Mouse (Mus musculus) inflammation-experienced regulatory T-cells, adult 6 months (primary cell): ENCODE data around the gene Ddb1. TPM values are rescaled to one million over a fixed set of nuclear protein-coding genes. Genes with fewer than 3 reads are reported as not detected.
"Not testable (repeated sequence)": the region's sequence is repeated elsewhere in the genome, so short reads cannot be mapped to it uniquely, and the experiment has no call there.

Source experiments
- ATAC-seq: one replicate; pipeline ENCODE4 v1.8.0; 2017
- polyA plus RNA-seq, 3 experiments: library from polyadenylated mRNA; unstranded; fragments of 100-300 nt; shearing (Covaris generic); gene quantifications; one replicate each; pipeline ENCODE4 v1.2.1; 2017

The Ddb1 gene
- 100 to 1,000 TPM in 2 of 3 experiments, 10 to 100 TPM in 1; 94.0 to 107 (median 105) TPM for polyA plus RNA-seq

DNA sequence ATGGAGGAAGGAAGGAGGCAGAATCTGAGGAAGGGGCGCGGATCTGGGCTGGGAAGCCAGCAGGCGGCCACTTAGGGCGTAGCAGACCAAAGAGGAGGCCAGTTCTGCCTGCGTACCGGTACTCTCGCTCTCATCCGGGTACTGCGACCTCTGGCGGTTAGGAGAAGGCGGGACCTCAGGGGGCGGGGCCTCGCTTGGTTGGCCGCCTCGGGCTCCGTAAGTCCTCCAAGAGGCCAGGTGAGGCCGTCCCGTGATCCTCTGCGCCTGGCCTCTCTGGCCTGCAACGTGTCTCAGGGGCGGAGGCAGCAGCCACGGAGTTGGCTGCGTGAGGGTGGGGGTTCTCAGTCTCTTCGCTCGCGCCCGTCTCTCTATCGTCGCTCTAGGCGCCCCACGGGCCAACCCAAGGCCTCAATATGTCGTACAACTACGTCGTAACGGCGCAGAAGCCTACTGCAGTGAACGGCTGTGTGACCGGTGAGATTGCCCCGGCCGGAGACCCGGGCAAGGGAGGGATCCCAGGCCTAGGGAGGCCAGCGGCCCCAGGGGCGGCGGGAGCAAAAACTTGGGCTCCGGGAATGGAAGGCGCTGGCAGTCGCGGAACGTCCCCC, at the start of gene Ddb1, which contains the start of gene Tkfc:
Gene Ddb1, plus strand, starts transcription at position 35 of the 608 bp plus-strand sequence.
Gene Tkfc, minus strand, starts transcription at position 362 of the 608 bp plus-strand sequence.
- peak; percentile 91 for ATAC-seq

- peak; percentile 99 for ATAC-seq
These were observed 49.3 kb upstream of the Ddb1 start, which contains the start of gene Tmem216 for GRCm38 (mm10) chr19:10555624-10556510. Gene Tmem216 (minus strand): TSS chr19:10556238.

- ATAC-seq: no peak
These were observed 48.1 kb upstream of the Ddb1 start for GRCm38 (mm10) chr19:10557001-10557400.

- no peak for ATAC-seq
These were observed 47.7 kb upstream of the Ddb1 start for GRCm38 (mm10) chr19:10557430-10557829.

DNA sequence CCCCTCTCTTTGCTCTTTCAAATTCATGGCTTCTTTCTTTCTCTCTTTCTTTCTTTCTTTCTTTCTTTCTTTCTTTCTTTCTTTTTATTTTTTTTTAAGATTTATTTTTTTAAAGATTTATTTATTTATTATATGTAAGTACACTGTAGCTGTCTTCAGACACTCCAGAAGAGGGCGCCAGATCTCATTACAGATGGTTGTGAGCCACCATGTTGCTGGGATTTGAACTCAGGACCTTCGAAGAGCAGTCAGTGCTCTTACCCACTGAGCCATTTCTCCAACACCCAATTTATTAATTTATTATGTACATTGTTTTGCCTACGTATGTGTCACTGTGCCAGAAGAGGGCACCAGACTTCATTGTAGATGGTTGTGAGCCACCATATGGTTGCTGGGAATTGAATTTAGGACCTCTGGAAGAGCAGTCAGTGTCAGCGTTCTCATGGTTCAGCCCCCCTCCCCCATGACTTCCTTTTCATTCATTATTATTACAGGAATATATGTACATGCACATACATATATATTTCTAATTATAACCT, 47.2 kb upstream of the Ddb1 start:
- not testable (repeated sequence) for ATAC-seq

DNA sequence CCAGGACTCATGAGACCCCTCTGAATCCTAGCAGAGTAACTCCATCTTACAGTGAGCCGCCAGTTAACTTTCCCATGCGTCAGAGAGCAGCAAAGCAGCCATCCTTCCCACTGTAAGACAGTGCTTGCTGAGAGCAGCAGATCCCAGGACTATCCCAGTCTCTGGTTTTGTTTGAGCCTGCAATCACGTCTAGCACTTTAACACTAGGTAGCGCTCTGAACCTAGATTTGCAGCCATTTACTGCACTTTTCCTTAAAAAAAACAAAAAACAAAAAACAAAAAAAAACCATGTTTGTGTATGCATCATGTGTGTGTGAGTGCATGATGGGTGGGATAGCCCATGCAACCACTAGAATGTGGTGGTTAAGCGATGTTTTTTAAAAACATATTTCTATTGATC, 45.0 kb upstream of the Ddb1 start:
- no peak for ATAC-seq

DNA sequence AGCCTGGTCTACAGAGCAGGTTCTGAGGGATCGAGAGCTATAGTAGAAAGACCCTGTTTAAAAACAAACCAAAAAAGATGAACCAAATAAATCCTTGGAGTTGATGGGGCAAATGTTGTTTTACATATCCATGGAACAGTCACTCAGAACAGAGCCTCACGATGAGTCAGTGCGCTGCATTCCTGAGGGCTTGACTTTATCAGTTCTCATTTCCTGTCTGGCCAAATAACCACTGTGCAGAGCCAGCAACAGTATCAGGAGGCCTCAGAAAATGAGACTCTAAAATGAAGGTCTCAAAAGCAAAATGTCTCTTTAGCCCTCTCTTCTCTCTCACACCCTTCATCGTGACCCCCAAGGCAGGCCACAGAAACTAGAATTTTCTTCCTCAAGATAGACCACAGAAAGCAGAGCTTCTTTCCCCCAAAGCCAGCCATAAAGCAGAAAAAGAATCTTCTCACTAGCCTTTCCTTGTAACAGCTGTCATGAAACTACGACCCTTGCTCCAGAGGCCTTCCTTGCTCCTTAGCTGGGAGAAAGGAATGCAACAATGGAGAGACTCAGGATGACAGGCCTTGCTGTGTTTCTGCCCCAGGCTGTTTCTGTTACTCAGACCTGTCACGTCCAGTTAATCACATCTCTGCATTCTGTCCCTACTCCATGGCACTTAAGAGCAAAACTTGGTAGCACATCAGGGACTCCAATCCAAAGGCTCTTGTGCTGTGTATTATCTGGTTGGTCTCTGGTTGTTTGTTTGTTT, 43.4 kb upstream of the Ddb1 start:
- no peak for ATAC-seq

DNA sequence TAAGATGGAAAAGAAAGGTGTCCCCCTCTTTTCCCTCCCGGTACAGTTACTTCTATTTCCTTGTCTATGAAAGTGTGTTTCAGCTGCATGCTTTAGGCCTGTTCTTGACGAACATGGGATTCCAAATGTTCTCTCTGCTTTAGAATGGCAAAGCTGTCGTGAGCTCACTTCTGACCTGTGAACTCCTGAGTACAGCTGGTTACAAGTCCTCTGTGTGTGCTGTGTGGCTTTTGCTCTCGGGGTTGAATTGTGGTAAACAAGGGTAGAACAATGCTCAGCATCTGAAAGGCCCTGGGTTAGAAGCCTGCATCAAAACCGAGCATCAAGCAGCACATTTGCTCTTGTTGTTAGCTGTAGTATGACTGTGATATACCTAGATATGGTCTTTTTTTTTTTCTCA, 42.8 kb upstream of the Ddb1 start:
- ATAC-seq: no peak

DNA sequence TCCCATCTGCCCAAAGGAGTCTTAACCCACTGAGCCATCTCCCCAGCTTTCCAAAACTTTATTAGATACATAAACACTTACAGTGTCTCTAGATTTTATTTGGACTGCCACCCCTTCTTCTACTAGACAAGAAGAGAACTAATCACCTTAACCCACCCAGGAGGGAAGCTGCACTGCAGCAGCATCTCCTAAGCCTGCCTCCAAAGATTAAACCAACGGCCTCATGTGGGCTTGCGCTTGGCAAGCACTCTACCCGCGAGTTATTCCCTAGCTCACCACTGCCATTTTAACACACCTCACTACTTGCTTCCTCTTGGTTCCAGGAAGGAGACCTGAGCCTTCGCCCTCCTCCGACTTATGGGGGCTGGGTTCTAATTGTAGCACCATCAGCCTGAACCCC, 40.8 kb upstream of the Ddb1 start:
- ATAC-seq: no peak

DNA sequence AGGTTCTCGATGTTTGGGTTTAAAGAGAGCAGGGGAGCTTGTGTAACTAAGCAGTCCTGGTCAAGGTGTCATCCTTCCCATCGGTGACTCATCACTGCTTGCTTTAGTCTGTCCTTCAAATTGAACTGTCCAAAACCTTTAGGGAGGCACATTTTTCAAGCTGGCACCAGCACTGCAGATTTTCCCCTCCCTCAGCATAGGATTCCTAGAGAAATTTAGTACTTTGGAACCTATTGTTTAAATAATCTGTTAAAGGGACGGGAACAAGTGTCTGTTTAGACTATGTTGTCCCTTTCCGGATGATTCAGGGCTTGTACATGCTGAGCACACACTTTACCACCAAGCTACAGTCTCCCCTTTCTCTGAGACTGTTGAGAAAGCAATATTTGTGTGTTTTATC, 39.9 kb upstream of the Ddb1 start:
- ATAC-seq: no peak

DNA sequence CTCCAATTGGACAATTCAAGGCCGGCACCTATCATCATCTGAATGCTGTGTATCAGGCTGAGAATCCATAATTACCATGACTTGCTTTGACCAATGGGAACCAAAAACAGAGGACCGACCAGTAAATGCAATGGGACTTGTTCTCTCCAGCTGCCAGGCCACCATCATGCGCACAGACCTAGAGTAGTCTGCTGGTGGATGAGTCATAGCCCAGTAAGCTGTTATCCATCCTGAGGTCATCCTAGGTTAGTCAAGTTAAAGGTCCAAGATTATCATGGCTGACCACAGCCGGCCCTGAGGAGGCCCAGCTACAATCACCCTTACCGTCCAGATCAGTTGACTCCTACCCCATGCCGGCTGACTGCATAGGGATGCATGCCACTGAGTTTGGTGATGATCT, 35.5 kb upstream of the Ddb1 start:
- ATAC-seq: no peak

- peak; percentile 90 for ATAC-seq
These were observed 28.2 kb upstream of the Ddb1 start, which contains the start of the genes Cyb561a3 and Tmem138 for GRCm38 (mm10) chr19:10576690-10577561. Gene Cyb561a3 (plus strand): TSS chr19:10577172. Gene Tmem138 (minus strand): TSS chr19:10577362.

- no peak for ATAC-seq
These were observed 25.0 kb upstream of the Ddb1 start for GRCm38 (mm10) chr19:10580102-10580501.

GRCm38 (mm10) chr19:10580761-10581160, 24.4 kb upstream of the Ddb1 start:
- no peak for ATAC-seq

GRCm38 (mm10) chr19:10581984-10582383, 23.1 kb upstream of the Ddb1 start:
- ATAC-seq: no peak

DNA sequence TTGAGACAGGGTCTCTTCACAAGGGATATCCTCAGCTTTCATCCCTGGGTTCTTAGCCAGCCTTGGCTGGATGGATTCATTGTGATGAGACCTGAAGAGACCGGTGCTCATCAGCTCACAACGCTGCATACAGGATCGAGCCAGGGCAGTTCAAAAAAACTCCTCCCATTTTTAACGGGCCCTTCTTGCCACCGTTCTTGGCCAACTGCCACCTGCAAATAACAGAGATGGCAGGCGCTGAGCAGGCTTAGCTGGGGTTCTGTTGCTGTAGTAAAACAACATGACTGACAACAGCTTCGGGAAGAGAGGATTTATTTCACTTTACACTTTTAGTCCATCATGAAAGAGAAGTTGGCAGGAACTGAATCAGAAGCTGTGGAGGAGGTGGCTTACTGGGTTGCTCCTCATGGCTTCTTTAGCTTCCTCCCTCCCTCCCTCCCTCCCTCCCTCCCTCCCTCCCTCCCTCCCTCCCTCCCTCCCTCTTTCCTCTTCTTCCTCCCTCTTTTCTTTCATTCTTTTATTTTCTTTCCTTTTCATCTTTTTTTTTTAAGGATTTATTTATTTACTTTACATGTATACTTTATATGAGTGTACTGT, 21.5 kb upstream of the Ddb1 start:
- no peak for ATAC-seq

GRCm38 (mm10) chr19:10585112-10585511, 20.0 kb upstream of the Ddb1 start:
- ATAC-seq: no peak

- ATAC-seq: no peak
These were observed 17.9 kb upstream of the Ddb1 start for GRCm38 (mm10) chr19:10587231-10587630.

DNA sequence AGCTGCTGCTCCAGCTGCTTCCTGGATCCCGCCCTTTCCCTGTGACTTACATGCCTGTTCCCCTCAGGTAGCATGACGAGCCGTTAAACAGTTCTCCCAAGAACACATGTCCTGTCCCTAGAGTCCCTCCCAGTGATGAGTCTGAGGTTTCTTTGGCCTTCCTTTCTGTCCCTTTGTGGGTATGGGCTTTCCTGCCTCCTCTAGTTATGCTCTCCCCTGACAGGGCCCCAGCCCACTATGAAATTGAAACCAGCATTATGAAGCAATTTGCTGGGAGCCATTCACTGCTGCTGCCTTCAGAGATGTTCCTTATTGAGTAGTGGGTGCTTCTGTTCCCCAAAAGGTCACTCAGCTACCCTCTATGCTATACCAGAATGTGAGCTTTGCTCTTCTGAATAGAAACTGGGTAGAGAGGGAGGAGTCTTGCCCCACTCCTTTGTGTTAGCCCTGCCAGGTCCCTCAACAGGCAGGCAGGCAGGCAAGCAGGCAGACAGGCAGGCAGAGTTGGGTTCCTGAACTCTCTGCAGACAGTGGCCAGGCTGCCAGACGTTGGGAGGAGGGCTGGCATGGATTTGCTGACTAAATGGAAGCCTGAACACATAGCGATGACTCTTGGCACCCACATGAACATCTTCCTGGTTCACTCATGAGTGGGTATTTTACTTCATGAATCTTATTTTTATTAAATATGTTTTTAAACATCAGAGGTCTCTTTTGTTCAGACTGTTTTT, 15.8 kb upstream of the Ddb1 start:
- no peak for ATAC-seq

DNA sequence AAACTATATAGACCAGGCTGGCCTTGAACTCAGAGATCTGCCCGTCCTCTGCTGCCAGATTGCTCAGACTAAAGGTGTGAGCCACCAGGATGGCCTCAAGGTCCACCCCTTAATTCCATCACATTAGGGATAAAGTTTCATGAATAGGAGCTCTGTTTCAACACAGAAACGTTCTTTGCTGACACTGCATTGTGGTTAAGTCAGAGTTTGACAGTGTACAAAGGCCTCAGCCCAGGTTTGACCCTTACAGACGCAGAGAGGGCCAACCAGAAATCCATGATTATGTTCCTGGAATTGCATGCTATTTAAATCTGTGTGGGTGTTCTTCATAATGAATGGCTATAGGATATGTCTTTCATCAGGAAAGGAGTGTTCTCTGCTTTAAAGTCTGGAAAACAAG, 14.8 kb upstream of the Ddb1 start:
- no peak for ATAC-seq
